Mouse (Mus musculus) kidney, postnatal 0 days (tissue): ENCODE data around the gene Tmem26. TPM values are rescaled to one million over a fixed set of nuclear protein-coding genes. Genes with fewer than 3 reads are reported as not detected.
A peak's percentile ranks its signal among the peaks of the same experiment; 100 is the strongest.
"Not testable (repeated sequence)": the region's sequence is repeated elsewhere in the genome, so short reads cannot be mapped to it uniquely, and the experiment has no call there.

Experiments
- ATAC-seq: fragments of 200-750 bp; cut with Nextera tagmentation; replicated peaks from 2 replicates; pipeline ENCODE4 v1.8.0; 2017; ENCODE audit warnings: low read depth, moderate number of reproducible peaks, moderate TSS enrichment, moderate library complexity; ENCODE audit not compliant: low FRiP score
- DNase-seq: peaks from one replicate; pipeline ENCODE4 v3.0.0-alpha.2; 2016; ENCODE audit warnings: low spot score
- H3K27ac ChIP-seq: fragments of 300-500 bp; sonication (generic); 2 replicates; pipeline ENCODE4 v1.5.1; 2014; ENCODE audit warnings: mild to moderate bottlenecking
- H3K27me3 ChIP-seq: fragments of 300-500 bp; sonication (generic); 2 replicates; pipeline ENCODE4 v1.6.1; 2014; ENCODE audit warnings: low read length, mixed read lengths; ENCODE audit not compliant: insufficient read depth
- H3K36me3 ChIP-seq: fragments of 300-500 bp; sonication (generic); 2 replicates; pipeline ENCODE4 v1.6.1; 2014; ENCODE audit warnings: low read length, mixed read lengths; ENCODE audit not compliant: insufficient read depth
- H3K4me1 ChIP-seq: fragments of 300-500 bp; sonication (generic); replicated peaks from 2 replicates; pipeline ENCODE4 v1.6.1; 2014; ENCODE audit warnings: antibody characterized with exemption, low read length, mixed read lengths; ENCODE audit not compliant: insufficient read depth
- H3K4me2 ChIP-seq: fragments of 300-500 bp; sonication (generic); 2 replicates; pipeline ENCODE4 v1.6.1; 2014; ENCODE audit warnings: mild to moderate bottlenecking, low read length, moderate library complexity, mixed read lengths
- H3K4me3 ChIP-seq: fragments of 300-500 bp; sonication (generic); replicated peaks from 2 replicates; pipeline ENCODE4 v1.5.1; 2014; ENCODE audit warnings: low read depth, low read length
- H3K9ac ChIP-seq: fragments of 300-500 bp; sonication (generic); 2 replicates; pipeline ENCODE4 v1.6.1; 2014; ENCODE audit warnings: low read depth, low read length
- H3K9me3 ChIP-seq: fragments of 300-500 bp; sonication (generic); replicated peaks from 2 replicates; pipeline ENCODE4 v1.6.1; 2016; ENCODE audit warnings: low read length, inconsistent platforms, mixed read lengths
- CTCF ChIP-seq: IDR thresholded peaks from 2 replicates; pipeline ENCODE4 v1.5.1; 2016; ENCODE audit warnings: antibody characterized with exemption, low read depth, mild to moderate bottlenecking, moderate library complexity
- WGBS: fragments of 180-500 bp; shearing (Covaris S2); extraction: QIAGEN DNeasy Blood & Tissue Kit; methylation state at CpG from one replicate; pipeline ENCODE4 v1.1.7; 2014; 5-methylcytosine and 5-hydroxymethylcytosine counted together
- polyA plus RNA-seq: library from polyadenylated mRNA; unstranded; fragments of >200 nt; fragmentation: Nextera tagmentation; extraction: Ambion mirVana; gene quantifications from 2 replicates; pipeline ENCODE4 v1.2.1, GENCODE M21; 2015

The Tmem26 gene
- polyA plus RNA-seq, 1 experiment from 2014 or later = 6.5 TPM

DNA sequence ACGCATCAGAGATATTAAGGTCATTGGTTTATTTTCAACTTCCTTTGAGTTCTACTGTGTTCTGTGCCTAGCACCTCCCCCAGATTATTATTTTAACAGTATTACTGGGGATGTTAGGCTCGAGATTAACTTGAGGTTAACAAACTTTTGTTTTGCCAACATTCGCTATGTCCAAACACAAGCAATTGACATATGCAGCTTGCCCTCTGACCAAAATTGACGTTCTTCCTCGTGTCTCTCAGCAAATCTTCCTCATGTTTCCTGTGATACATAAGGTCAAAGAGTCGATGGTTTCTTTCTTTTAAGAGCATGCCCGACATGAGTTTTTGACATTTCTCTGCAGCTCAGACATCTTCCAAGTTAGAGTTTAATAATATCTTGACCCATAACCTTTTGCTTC, 13.9 kb downstream of the Tmem26 start:
- ATAC-seq (no peak), DNase-seq (peak; percentile 12)
- Histone ChIP-seq H3K4me2 (no peak overlapping the region), H3K4me3 (no peak overlapping the region), H3K9me3 (no peaks in the 10 kb centered on the region), H3K36me3 (no peaks in the 10 kb centered on the region), H3K27me3 (no peaks in the 10 kb centered on the region), H3K9ac (no peak overlapping the region), H3K27ac (no peak overlapping the region), H3K4me1 (no peaks in the 10 kb centered on the region)
- no peak for TF ChIP-seq CTCF
- WGBS = 59% methylated on average over 7 of the region's 7 CpGs

DNA sequence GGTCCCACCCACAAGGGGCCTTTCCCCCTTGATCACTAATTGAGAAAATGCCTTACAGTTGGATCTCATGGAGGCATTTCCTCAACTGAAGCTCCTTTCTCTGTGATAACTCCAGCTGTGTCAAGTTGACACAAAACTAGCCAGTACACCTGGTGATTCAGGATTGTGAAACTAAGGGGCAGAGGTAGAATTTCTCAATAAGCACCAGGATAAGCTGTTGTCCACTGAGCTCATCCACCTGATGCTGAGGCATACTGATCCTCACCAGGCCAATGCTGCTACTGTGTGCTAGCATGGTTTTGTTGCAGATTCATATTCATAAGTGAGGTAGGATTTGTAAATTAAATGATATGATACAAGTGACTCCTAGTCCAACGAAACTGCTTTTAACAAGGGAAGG, 15.5 kb downstream of the Tmem26 start:
- H3K9me3 ChIP-seq, H3K4me3 ChIP-seq, H3K27ac ChIP-seq, H3K36me3 ChIP-seq, ATAC-seq, H3K4me1 ChIP-seq, H3K9ac ChIP-seq, H3K27me3 ChIP-seq, DNase-seq, H3K4me2 ChIP-seq: not testable (repeated sequence)
- 84% methylated on average over 1 of the region's 1 CpGs for WGBS

DNA sequence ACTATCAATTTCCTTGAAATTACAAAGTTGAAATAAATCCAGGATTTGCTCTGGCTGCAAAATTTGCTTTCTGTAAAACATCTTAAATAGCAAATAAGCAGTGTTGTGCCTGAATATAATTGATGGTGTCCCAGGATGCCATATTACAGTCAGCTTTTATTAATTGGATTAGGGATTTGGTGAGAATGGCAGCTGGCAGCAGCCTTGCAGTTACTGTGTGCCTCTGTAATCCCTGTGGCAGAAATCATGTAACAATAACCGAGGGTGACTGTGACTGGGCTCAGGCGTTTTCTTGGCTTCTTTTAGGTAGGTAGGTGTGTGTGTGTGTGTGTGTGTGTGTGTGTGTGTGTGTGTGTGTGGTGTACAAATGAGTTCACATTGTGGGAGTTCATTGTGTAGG, 16.8 kb downstream of the Tmem26 start:
- Histone ChIP-seq H3K4me3 (no peak overlapping the region), H3K9ac (no peak overlapping the region), H3K4me1 (no peaks in the 10 kb centered on the region), H3K36me3 (no peaks in the 10 kb centered on the region), H3K4me2 (no peak overlapping the region), H3K27ac (no peak overlapping the region), H3K9me3 (no peaks in the 10 kb centered on the region), H3K27me3 (no peaks in the 10 kb centered on the region)
- ATAC-seq = no peak
- 78% methylated on average over 2 of the region's 2 CpGs for WGBS
- no peak for TF ChIP-seq CTCF
- no peak for DNase-seq

- TF ChIP-seq CTCF = no peak
- ATAC-seq (no peak), DNase-seq (no peak)
- H3K4me2 ChIP-seq = no peak overlapping the region
- H3K9ac ChIP-seq = no peak overlapping the region
- no peak overlapping the region for H3K27ac ChIP-seq
- H3K9me3 ChIP-seq = no peaks in the 10 kb centered on the region
- H3K36me3 ChIP-seq = no peaks in the 10 kb centered on the region
- no peaks in the 10 kb centered on the region for H3K4me1 ChIP-seq
- no peaks in the 10 kb centered on the region for H3K27me3 ChIP-seq
- no peak overlapping the region for H3K4me3 ChIP-seq
- 84% methylated on average over 7 of the region's 7 CpGs for WGBS
Measured at GRCm38 (mm10) chr10:68750921-68751320, 27.5 kb downstream of the Tmem26 start.

DNA sequence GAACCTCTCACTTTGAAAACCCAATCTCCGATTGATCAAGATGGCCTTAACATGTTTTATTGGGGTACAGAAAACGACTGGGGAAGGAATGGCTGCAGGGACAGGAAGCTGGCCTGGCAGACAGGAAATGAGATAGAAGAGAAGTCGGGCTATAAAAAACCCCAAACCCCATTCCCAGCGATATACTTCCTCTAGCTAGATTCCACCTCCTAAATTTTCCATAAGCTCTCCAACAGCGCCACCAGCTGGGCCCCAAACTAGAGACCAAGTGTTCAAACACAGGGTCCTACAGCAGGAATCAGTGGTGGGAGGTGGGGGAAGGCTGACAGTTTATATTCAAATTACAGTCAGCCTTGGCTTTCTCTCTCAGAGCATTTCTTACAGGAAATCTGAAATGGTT, 35.8 kb downstream of the Tmem26 start:
- DNase-seq (peak; percentile 29), ATAC-seq (no peak)
- Histone ChIP-seq H3K9me3 (no peaks in the 10 kb centered on the region), H3K36me3 (no peaks in the 10 kb centered on the region), H3K9ac (no peak overlapping the region), H3K4me3 (no peak overlapping the region), H3K4me2 (no peak overlapping the region), H3K27ac (no peak overlapping the region), H3K27me3 (no peaks in the 10 kb centered on the region), H3K4me1 (no peaks in the 10 kb centered on the region)
- WGBS = 42% methylated on average over 5 of the region's 5 CpGs
- peak; percentile 53 for TF ChIP-seq CTCF

DNA sequence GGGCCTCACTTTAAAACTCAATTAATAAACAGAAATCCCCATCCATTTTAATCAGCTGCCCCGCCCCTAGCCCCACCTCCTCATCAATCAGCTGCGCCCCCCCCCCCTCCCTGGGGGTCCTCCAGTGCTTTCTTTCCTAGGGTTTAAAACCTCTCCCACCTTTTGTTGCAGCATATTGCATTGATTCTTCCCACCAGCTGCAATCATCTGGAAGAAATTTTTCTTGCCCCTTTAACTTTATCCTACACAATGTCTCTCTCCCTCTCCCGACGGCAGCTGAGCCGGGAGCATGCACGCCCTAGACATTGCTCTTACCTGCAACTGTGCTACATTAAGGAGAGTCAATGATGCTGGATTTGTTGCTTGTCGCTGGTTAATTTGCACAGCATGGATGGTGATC, 36.3 kb downstream of the Tmem26 start:
- Histone ChIP-seq H3K27ac (no peak overlapping the region), H3K9ac (no peak overlapping the region), H3K4me2 (no peak overlapping the region), H3K36me3 (no peaks in the 10 kb centered on the region), H3K4me1 (no peaks in the 10 kb centered on the region), H3K9me3 (no peaks in the 10 kb centered on the region), H3K4me3 (no peak overlapping the region), H3K27me3 (no peaks in the 10 kb centered on the region)
- no peak for ATAC-seq
- no peak for TF ChIP-seq CTCF
- WGBS = 86% methylated on average over 7 of the region's 7 CpGs
- DNase-seq = no peak

GRCm38 (mm10) chr10:68781067-68781868, 57.8 kb downstream of the Tmem26 start:
- Histone ChIP-seq H3K4me3 (no peak overlapping the region), H3K9ac (no peak overlapping the region), H3K27ac (no peak overlapping the region), H3K4me2 (no peak overlapping the region), H3K27me3 (no peaks in the 10 kb centered on the region), H3K36me3 (no peaks in the 10 kb centered on the region), H3K4me1 (no peaks in the 10 kb centered on the region), H3K9me3 (no peaks in the 10 kb centered on the region)
- peak; percentile 30 for DNase-seq
- WGBS = 59% methylated on average over 9 of the region's 9 CpGs
- TF ChIP-seq CTCF = no peak
- ATAC-seq = no peak
